Mouse (Mus musculus): Measurements from ENCODE around the gene Kcnq1.

DNA sequence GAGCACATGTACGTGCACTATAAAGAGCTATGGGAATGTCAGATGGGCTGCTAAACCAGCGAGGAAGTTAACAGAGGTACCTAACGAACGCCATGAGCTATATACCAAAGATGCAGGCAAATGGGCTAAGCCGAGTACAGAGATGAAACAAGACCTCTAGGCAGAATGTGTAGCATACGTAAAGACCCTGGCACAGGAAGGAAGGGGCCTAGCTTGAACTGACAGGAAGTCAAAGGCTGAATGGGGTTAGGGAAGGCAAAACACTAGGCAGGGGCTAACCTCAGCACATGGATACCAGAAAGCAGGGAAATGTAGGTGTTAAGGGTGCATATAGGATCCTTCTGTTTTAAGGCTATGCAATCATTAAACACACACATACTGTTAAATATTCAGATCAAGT is 298.1 kb downstream of the Kcnq1 start:
- TF ChIP-seq MXI1 (IDR thresholded peaks at IDR 0.05; ENCODE audit: low read depth, low read length) (no peak), NELFE (IDR thresholded peaks at IDR 0.05; ENCODE audit: low read depth, low read length) (no peak), ETS1 (conservative IDR thresholded peaks at IDR 0.05; ENCODE audit: low read depth, low read length) (no peak), EP300 (IDR thresholded peaks at IDR 0.05; ENCODE audit: low read length) (no peak), POLR2A (IDR thresholded peaks at IDR 0.05; ENCODE audit: low read depth, low read length) (no peak), MAX (IDR thresholded peaks at IDR 0.05; ENCODE audit: low read length) (no peak), MAZ (IDR thresholded peaks at IDR 0.05; ENCODE audit: low read depth, low read length) (no peak), CTCF (conservative IDR thresholded peaks at IDR 0.05 in 1 of 2, IDR thresholded peaks at IDR 0.05 in 1 of 2; ENCODE audit: low read depth in 2 of 2, low read length in 2 of 2) (no peak), SIN3A (IDR thresholded peaks at IDR 0.05; ENCODE audit: low read length) (no peak)
